Mouse (Mus musculus) heart, embryonic 14.5 days (tissue): ENCODE measurements around the gene Nlrp14. TPM values are rescaled to one million over a fixed set of nuclear protein-coding genes. Genes with fewer than 3 reads are reported as not detected.
A peak's percentile ranks its signal among the peaks of the same experiment; 100 is the strongest.
"Not testable (repeated sequence)": the region's sequence is repeated elsewhere in the genome, so short reads cannot be mapped to it uniquely, and the experiment has no call there.

Source experiments
- ATAC-seq: fragments of 200-750 bp; cut with Nextera tagmentation; 2 replicates; pipeline ENCODE4 v1.8.0; 2017; ENCODE audit warnings: low read depth, moderate TSS enrichment; ENCODE audit not compliant: insufficient number of reproducible peaks, insufficient read depth, low FRiP score
- H3K27ac ChIP-seq, 2 experiments: fragments of 200-500 bp in 1 of 2; fragments of 300-500 bp in 1 of 2; sonication (generic) in 1 of 2; replicated peaks in 1 of 2; 2 replicates each; pipeline ENCODE4 v1.5.1; 2012 to 2014; ENCODE audit warnings: low read depth in 2 of 2, low read length in 2 of 2, control low read depth in 1 of 2, mild to moderate bottlenecking in 1 of 2, mixed read lengths in 1 of 2; ENCODE audit not compliant: control insufficient read depth in 1 of 2, insufficient read depth in 1 of 2
- H3K27me3 ChIP-seq: fragments of 300-500 bp; sonication (generic); 2 replicates; pipeline ENCODE4 v1.6.1; 2014; ENCODE audit warnings: mild to moderate bottlenecking, low read length, control low read depth; ENCODE audit not compliant: control insufficient read depth, insufficient read depth
- H3K36me3 ChIP-seq: fragments of 300-500 bp; sonication (generic); 2 replicates; pipeline ENCODE4 v1.6.1; 2014; ENCODE audit warnings: mild to moderate bottlenecking, control low read depth, low read length, mixed read lengths; ENCODE audit not compliant: control insufficient read depth, insufficient read depth
- H3K4me1 ChIP-seq, 2 experiments: fragments of 200-500 bp in 1 of 2; fragments of 300-500 bp in 1 of 2; sonication (generic) in 1 of 2; 2 replicates each; pipeline ENCODE4 v1.6.1; 2012 to 2014; ENCODE audit warnings: low read length in 2 of 2, control low read depth in 1 of 2, mixed read lengths in 1 of 2; ENCODE audit not compliant: control insufficient read depth in 2 of 2, insufficient read depth in 2 of 2
- H3K4me2 ChIP-seq: fragments of 300-500 bp; sonication (generic); 2 replicates; pipeline ENCODE4 v1.6.1; 2014; ENCODE audit warnings: mild to moderate bottlenecking, low read length
- H3K4me3 ChIP-seq, 2 experiments: fragments of 200-500 bp in 1 of 2; fragments of 300-500 bp in 1 of 2; sonication (generic) in 1 of 2; 2 replicates each; pipeline ENCODE4 v1.5.1; 2012 to 2014; ENCODE audit warnings: low read length in 2 of 2, mild to moderate bottlenecking in 2 of 2, control low read depth in 1 of 2, low read depth in 1 of 2, moderate library complexity in 1 of 2; ENCODE audit not compliant: control insufficient read depth in 1 of 2, insufficient read depth in 1 of 2
- H3K9ac ChIP-seq: fragments of 300-500 bp; sonication (generic); 2 replicates; pipeline ENCODE4 v1.6.1; 2014; ENCODE audit warnings: mild to moderate bottlenecking, low read length
- H3K9me3 ChIP-seq: fragments of 300-500 bp; sonication (generic); 2 replicates; pipeline ENCODE4 v1.6.1; 2016; ENCODE audit warnings: low read length, control low read depth; ENCODE audit not compliant: control insufficient read depth
- WGBS: fragments of 180-500 bp; shearing (Covaris S2); extraction: QIAGEN DNeasy Blood & Tissue Kit; methylation state at CpG from one replicate; pipeline ENCODE4 v1.1.7; 2014; 5-methylcytosine and 5-hydroxymethylcytosine counted together
- polyA plus RNA-seq: library from polyadenylated mRNA; unstranded; fragments of >200 nt; fragmentation: Nextera tagmentation; extraction: Ambion mirVana; gene quantifications from 2 replicates; pipeline ENCODE4 v1.2.1, GENCODE M21; 2014

The Nlrp14 gene
- polyA plus RNA-seq = not detected in 2 replicates

DNA sequence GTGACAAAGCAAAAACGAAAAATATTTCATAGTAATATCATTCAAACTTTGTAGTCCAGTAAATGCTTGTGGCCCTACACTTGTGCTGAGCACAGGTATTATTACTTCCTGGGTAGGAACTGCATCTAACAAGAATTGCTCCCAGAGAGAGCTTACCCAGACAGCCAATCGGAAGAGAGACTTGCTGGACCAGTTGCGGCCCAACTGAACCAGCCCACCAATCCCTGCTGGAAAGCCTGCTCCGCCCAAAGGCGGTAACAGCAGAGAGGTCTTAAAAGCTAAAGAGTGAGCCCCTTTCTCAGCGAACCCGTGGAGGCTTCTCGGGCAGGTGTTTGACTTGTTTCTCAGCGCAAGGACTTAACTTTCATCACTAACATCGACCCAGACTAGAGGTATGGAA lies at the start of gene Nlrp14:
Gene Nlrp14 (plus strand): TSS at position 301 of the 400 bp plus-strand sequence.
- Histone ChIP-seq H3K27ac (no peak within 1 kb of the TSS), H3K9me3 (no peaks in the 10 kb centered on the region), H3K27me3 (no peaks in the 10 kb centered on the region), H3K9ac (no peak within 1 kb of the TSS), H3K4me2 (no peak within 1 kb of the TSS), H3K4me3 (no peak within 1 kb of the TSS), H3K36me3 (no peaks in the 10 kb centered on the region), H3K4me1 (no peaks in the 10 kb centered on the region)
- no peak for ATAC-seq
- 72% methylated on average over 10 of the region's 10 CpGs for WGBS

DNA sequence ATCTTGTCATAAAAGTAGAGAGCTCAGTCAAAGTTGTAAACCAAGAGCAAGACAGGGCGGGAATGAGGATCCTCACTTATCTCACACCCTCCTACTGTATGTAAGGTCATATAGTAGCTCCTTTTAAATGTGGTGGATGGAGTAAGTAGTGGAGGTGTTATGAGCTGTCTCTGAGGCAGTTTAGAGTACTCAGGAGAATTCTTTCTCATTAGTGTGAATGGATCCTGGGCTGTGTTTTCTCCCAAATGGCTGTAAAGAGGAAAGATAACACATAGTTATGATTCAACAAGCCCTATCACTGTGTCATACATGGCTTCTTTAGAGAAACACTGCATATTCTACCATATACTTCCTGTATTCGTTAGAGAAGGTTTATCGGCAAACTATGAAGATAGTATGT lies 35.8 kb upstream of the Nlrp14 start, which contains the start of gene Olfr715:
Gene Olfr715 (minus strand): TSS at position 101 of the 400 bp plus-strand sequence.
- not testable (repeated sequence) for H3K4me3 ChIP-seq, H3K9me3 ChIP-seq, H3K9ac ChIP-seq, H3K36me3 ChIP-seq, H3K27ac ChIP-seq, H3K27me3 ChIP-seq, H3K4me2 ChIP-seq, ATAC-seq, H3K4me1 ChIP-seq
- 69% methylated on average over 2 of the region's 3 CpGs for WGBS

DNA sequence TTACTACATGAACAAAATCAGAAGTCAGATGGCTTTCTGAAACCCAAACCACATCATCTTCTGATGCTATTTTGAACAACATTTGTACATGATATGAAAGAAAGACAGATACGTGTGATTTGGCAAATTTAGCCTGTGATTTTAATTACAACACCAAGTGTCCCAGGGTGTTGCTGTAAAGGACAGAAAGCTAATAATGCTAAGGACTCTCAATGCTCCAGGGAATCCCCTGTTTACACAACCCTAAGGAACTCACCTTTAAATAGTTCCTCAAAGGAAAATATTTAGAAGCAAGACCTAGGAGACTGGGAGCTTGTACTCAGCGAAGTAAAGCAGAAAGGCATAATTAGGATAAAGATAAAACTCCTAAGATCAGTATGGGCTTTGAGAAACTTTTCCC lies 28.8 kb upstream of the Nlrp14 start, which contains the start of gene Olfr716:
Gene Olfr716 (plus strand): TSS at position 301 of the 400 bp plus-strand sequence.
- H3K36me3 ChIP-seq, H3K9ac ChIP-seq, H3K4me2 ChIP-seq, H3K4me3 ChIP-seq, ATAC-seq, H3K27ac ChIP-seq, H3K27me3 ChIP-seq, H3K4me1 ChIP-seq, H3K9me3 ChIP-seq: not testable (repeated sequence)
- WGBS = 51% methylated on average over 2 of the region's 2 CpGs

DNA sequence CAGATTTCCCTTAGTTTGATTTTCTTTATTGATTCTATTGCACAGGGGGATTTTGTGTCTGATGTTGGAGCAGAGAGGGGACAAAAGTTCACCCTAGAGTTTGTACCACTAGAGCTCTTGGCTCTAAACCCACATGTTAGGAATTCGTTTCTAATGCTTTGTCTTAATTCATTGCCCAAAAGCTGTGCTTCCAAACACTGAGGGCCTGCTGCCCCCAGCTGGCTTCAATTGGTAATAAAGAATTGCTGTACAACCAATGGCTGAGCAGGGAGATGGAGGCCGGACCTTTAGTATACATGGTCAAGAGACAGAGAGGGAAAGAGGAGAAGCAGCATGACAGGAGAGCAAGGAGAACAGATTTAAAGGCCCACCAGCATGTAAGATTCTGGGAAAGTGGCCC lies 13.6 kb downstream of the Nlrp14 start:
- Histone ChIP-seq H3K9ac (no peak overlapping the region), H3K27ac (no peak overlapping the region), H3K9me3 (no peaks in the 10 kb centered on the region), H3K4me3 (no peak overlapping the region), H3K27me3 (no peaks in the 10 kb centered on the region), H3K36me3 (no peaks in the 10 kb centered on the region), H3K4me1 (no peaks in the 10 kb centered on the region), H3K4me2 (no peak overlapping the region)
- no peak for ATAC-seq
- WGBS = 36% methylated on average over 2 of the region's 2 CpGs

DNA sequence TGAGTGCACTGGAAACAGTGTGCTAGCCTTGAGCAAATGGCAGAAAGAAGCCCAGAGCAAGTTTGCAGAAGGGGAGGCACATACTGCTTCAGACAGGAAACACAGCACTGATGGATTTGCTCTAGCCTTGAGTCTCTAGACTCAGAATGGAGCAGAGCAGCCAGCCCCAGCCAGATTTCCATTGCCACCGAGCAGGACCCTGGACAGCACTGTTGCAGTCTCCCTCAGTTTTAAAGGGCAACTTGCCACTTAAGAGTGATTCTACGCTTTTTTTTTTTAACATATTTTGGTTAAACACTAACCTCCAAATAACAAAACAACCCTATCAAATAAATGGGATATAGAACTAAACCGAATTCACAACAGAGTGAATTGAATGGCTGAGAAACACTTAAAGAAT lies 35.0 kb downstream of the Nlrp14 start:
- H3K27me3 ChIP-seq = peaks cover 4% of the 10 kb centered on the region; the same call in 1 of the 2 replicates
- H3K9me3 ChIP-seq = no peaks in the 10 kb centered on the region
- H3K4me1 ChIP-seq = no peaks in the 10 kb centered on the region
- H3K4me3 ChIP-seq = no peak overlapping the region
- ATAC-seq = no peak
- no peak overlapping the region for H3K9ac ChIP-seq
- no peak overlapping the region for H3K27ac ChIP-seq
- WGBS = 29% methylated on average over 3 of the region's 3 CpGs
- no peaks in the 10 kb centered on the region for H3K36me3 ChIP-seq
- H3K4me2 ChIP-seq = no peak overlapping the region

DNA sequence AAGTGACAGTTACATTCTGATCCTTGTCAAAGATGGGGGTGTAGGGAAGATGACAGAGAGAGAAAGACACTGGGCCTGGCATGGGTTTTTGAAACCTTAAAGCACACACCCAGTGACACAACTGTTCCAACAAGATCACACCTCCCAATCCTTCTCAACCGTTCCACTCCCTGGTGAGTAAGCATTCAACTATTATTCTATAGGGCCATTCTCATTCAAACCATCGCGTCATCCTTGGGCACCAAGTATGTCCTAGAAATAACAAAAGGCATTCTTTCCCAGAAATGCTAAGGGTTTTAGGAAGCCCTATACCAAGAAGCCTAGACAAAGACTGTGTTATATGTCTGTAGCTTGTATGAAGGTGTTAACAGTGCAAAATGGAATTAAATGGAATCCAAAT lies 41.1 kb downstream of the Nlrp14 start:
- no peak for ATAC-seq
- no peak overlapping the region for H3K4me3 ChIP-seq
- H3K9ac ChIP-seq = no peak overlapping the region
- no peaks in the 10 kb centered on the region for H3K4me1 ChIP-seq
- no peak overlapping the region for H3K4me2 ChIP-seq
- H3K27me3 ChIP-seq = peaks cover 52% of the 10 kb centered on the region
- H3K27ac ChIP-seq = no peak overlapping the region
- peaks cover 16% of the 10 kb centered on the region for H3K9me3 ChIP-seq
- H3K36me3 ChIP-seq = no peaks in the 10 kb centered on the region
- 84% methylated on average over 3 of the region's 3 CpGs for WGBS

DNA sequence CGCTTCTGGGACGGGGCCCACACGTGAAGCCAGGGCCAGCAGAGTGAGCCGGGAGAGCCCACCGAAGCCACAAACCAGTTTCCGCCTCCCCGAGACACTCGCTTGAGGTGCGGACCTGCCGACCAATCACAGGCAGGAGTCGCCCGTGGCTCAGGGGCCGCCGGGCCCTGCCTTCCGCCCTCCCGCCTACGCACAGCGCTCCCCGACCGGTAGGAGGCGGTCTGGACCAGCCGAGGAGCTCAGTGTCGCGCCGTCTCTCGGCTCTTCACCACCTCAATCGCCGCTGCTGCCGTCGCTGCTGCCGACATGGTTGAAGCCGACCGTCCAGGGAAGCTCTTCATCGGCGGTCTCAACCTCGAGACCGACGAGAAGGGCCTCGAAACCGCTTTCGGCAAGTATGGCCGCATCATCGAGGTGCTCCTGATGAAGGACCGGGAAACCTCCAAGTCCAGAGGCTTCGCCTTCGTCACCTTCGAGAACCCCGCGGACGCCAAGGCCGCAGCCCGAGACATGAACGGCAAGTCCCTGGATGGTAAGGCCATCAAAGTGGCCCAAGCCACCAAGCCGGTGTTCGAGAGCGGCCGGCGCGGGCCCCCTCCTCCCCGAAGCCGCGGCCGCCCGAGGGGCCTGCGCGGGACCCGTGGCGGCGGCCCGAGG lies 42.5 kb downstream of the Nlrp14 start, which contains the start of gene Rbmxl2:
Gene Rbmxl2 (plus strand): TSS at position 242 of the 657 bp plus-strand sequence.
- ATAC-seq = no peak
- Histone ChIP-seq H3K4me3 (peak within 1 kb of the TSS; percentile 13 to 22; a peak in 3 of 4 replicates), H3K4me1 (no peaks in the 10 kb centered on the region), H3K9me3 (peaks cover 16% of the 10 kb centered on the region), H3K9ac (no peak within 1 kb of the TSS), H3K36me3 (no peaks in the 10 kb centered on the region), H3K4me2 (0 out of 2 replicates have a peak within 1 kb of the TSS, but pooled peaks have one; percentile 21), H3K27ac (no peak within 1 kb of the TSS), H3K27me3 (peaks cover 56% of the 10 kb centered on the region)
- 32% methylated on average over 67 of the region's 70 CpGs for WGBS
